8 mouse cellular contexts compared by ENCODE assay signal in the genomic region with DNA sequence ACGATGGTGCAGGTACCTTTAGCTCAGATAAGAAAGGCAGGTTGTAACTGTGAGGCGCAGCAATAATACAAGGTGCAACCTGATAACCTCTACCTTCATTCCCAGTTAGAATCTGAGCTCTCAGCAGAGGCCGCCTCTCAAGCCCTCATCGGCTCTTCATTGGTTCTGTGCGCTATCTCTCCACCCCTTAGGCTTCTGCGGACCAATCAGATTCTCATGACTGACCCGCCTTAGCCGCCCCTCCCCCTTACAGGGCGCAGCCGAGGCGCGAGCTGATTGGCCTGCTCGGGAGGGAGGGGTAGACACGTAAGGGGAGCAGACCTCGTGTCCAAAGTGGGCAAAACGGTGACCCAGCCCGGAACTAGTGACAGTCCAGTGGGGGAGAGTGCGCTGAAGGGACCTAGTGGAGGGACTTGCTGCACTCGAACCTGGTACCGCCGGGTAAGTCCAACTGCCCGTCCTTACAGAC. TPM values are rescaled to one million over a fixed set of nuclear protein-coding genes. Genes with fewer than 3 reads are reported as not detected.
DNase-seq lines count a peak whose midpoint lies in the region; ATAC-seq and TF ChIP-seq lines count a peak whose summit lies in the region.

A gene (plus strand): TSS at position 401 of the 469 bp plus-strand sequence.

- no peaks in the 10 kb centered on the region for H3K27me3 ChIP-seq in embryonic facial prominence, embryonic 15.5 days
- H3K27me3 ChIP-seq in limb, embryonic 14.5 days (ENCODE audit: control insufficient read depth, insufficient read depth, low read length): no peaks in the 10 kb centered on the region
- H3K27me3 ChIP-seq in midbrain, postnatal 0 days (ENCODE audit: insufficient read depth, low read length): no peaks in the 10 kb centered on the region

- H3K27ac ChIP-seq in bone marrow, adult 2 months (ENCODE audit: control insufficient read depth, insufficient read depth, low read depth, low read length, poor library complexity): no peak within 1 kb of the TSS
- H3K27ac ChIP-seq in embryonic facial prominence, embryonic 15.5 days (replicated peaks): peak within 1 kb of the TSS; percentile 49
- no peak within 1 kb of the TSS for H3K27ac ChIP-seq in limb, embryonic 14.5 days (replicated peaks; ENCODE audit: low read depth, low read length)
- peak within 1 kb of the TSS; percentile 55 for H3K27ac ChIP-seq in midbrain, postnatal 0 days (ENCODE audit: low read depth, low read length)

- WGBS in bone marrow, adult 2 months: under 1% methylated on average over 22 of the region's 22 CpGs
- under 1% methylated on average over 22 of the region's 22 CpGs for WGBS in embryonic facial prominence, embryonic 15.5 days
- WGBS in limb, embryonic 14.5 days: under 1% methylated on average over 17 of the region's 22 CpGs
- WGBS in midbrain, postnatal 0 days: 1% methylated on average over 22 of the region's 22 CpGs

- no peaks in the 10 kb centered on the region; the same call in 1 of the 2 replicates for H3K4me1 ChIP-seq in bone marrow, adult 2 months (ENCODE audit: control insufficient read depth, insufficient read depth, low read length)
- peaks cover 15% of the 10 kb centered on the region for H3K4me1 ChIP-seq in embryonic facial prominence, embryonic 15.5 days
- H3K4me1 ChIP-seq in limb, embryonic 14.5 days (ENCODE audit: control insufficient read depth, insufficient read depth, low read length): peaks cover 5% of the 10 kb centered on the region; the same call in 1 of the 2 replicates
- no peaks in the 10 kb centered on the region for H3K4me1 ChIP-seq in midbrain, postnatal 0 days (ENCODE audit: insufficient read depth, low read length)

- peak within 1 kb of the TSS; percentile 78 for H3K4me3 ChIP-seq in bone marrow, adult 2 months (replicated peaks; ENCODE audit: control insufficient read depth, low read depth, low read length)
- H3K4me3 ChIP-seq in embryonic facial prominence, embryonic 15.5 days (replicated peaks): peak within 1 kb of the TSS; percentile 61
- peak within 1 kb of the TSS; percentile 58 for H3K4me3 ChIP-seq in limb, embryonic 14.5 days (replicated peaks; ENCODE audit: low read length)
- peak within 1 kb of the TSS; percentile 49 for H3K4me3 ChIP-seq in midbrain, postnatal 0 days (ENCODE audit: low read depth, low read length)

- DNase-seq in 416B (ENCODE audit: low read depth): peak; percentile 95
- peak; percentile 90 for DNase-seq in heart, adult 8-10 months (ENCODE audit: low spot score)
- peak; percentile 96 for DNase-seq in kidney, adult 9 months
- peak; percentile 93 for DNase-seq in limb, embryonic 14.5 days (ENCODE audit: low spot score)
- DNase-seq in midbrain, postnatal 0 days (ENCODE audit: low spot score): peak; percentile 95
- DNase-seq in spleen, postnatal 14 days (ENCODE audit: low spot score in 2 of 2): peak; percentile 69 to 70

- H3K4me2 ChIP-seq in embryonic facial prominence, embryonic 15.5 days (replicated peaks): peak within 1 kb of the TSS; percentile 87
- H3K4me2 ChIP-seq in limb, embryonic 14.5 days (replicated peaks; ENCODE audit: low read depth, low read length, severe bottlenecking): peak within 1 kb of the TSS; percentile 83
- peak within 1 kb of the TSS; percentile 67 for H3K4me2 ChIP-seq in midbrain, postnatal 0 days (ENCODE audit: low read depth, low read length, poor library complexity, severe bottlenecking)

- H3K36me3 ChIP-seq in embryonic facial prominence, embryonic 15.5 days: no peaks in the 10 kb centered on the region
- H3K36me3 ChIP-seq in limb, embryonic 14.5 days (ENCODE audit: control insufficient read depth, insufficient read depth, low read length): no peaks in the 10 kb centered on the region
- H3K36me3 ChIP-seq in midbrain, postnatal 0 days (ENCODE audit: insufficient read depth, low read length): no peaks in the 10 kb centered on the region

- peak; percentile 99 for ATAC-seq in embryonic facial prominence, embryonic 15.5 days (ENCODE audit: insufficient number of reproducible peaks, low FRiP score, low TSS enrichment, low read depth)
- peak; percentile 100 for ATAC-seq in limb, embryonic 14.5 days (ENCODE audit: low FRiP score, low read depth)
- ATAC-seq in midbrain, postnatal 0 days (ENCODE audit: low FRiP score): peak; percentile 99

- H3K9ac ChIP-seq in embryonic facial prominence, embryonic 15.5 days: peak within 1 kb of the TSS; percentile 56
- peak within 1 kb of the TSS; percentile 60 for H3K9ac ChIP-seq in limb, embryonic 14.5 days (ENCODE audit: low read depth, low read length, severe bottlenecking)
- peak within 1 kb of the TSS; percentile 52 for H3K9ac ChIP-seq in midbrain, postnatal 0 days (replicated peaks; ENCODE audit: low read length, poor library complexity, severe bottlenecking)

- H3K9me3 ChIP-seq in embryonic facial prominence, embryonic 15.5 days (replicated peaks): no peaks in the 10 kb centered on the region
- H3K9me3 ChIP-seq in limb, embryonic 14.5 days (ENCODE audit: control insufficient read depth, low read length): no peaks in the 10 kb centered on the region
- no peaks in the 10 kb centered on the region for H3K9me3 ChIP-seq in midbrain, postnatal 0 days (ENCODE audit: low read length)

- TF ChIP-seq POLR2A in bone marrow, adult 2 months (IDR thresholded peaks at IDR 0.05; ENCODE audit: borderline replicate concordance, control insufficient read depth, low read depth, low read length): peak; percentile 86; the same call in 1 of the 2 replicates
- peak; percentile 46; the same call in 1 of the 2 replicates for TF ChIP-seq POLR2A in limb, embryonic 14.5 days (IDR thresholded peaks at IDR 0.05; ENCODE audit: borderline replicate concordance, extremely low read depth, insufficient read depth, insufficient read length)

- no peak for TF ChIP-seq CTCF in bone marrow, adult 2 months (IDR thresholded peaks at IDR 0.05; ENCODE audit: control insufficient read depth, insufficient read depth, low read length)
- no peak for TF ChIP-seq CTCF in midbrain, postnatal 0 days (IDR thresholded peaks at IDR 0.05)

RNA-seq across cellular contexts. Expression of the gene that starts here (rescaled TPM):
- polyA plus RNA-seq in bone marrow, adult 2 months (2011; ENCODE audit: insufficient read depth, insufficient read length, low replicate concordance, missing spikeins): 10.7 and 21.3 TPM in 2 replicates
- 0.95 and 1.2 TPM in 2 replicates for polyA plus RNA-seq in embryonic facial prominence, embryonic 15.5 days (2015; fragmentation: Nextera tagmentation; extraction: Ambion mirVana)
- 10 to 100 TPM; 52.2 to 62.9 (median 54.4) TPM for total RNA-seq in heart, adult 8-10 months (2022)
- 13.6 and 16.7 TPM in 2 replicates for polyA plus RNA-seq in limb, embryonic 14.5 days (2012; rRNA removed)
- 1.1 and 1.3 TPM in 2 replicates for polyA plus RNA-seq in limb, embryonic 14.5 days (2014; fragmentation: Nextera tagmentation; extraction: Ambion mirVana)
- total RNA-seq in midbrain, postnatal 0 days (2014; rRNA removed): 5.8 and 7.7 TPM in 2 replicates
- 0.38 and 0.52 TPM in 2 replicates for polyA plus RNA-seq in midbrain, postnatal 0 days (2015; fragmentation: Nextera tagmentation; extraction: Ambion mirVana)

Comparison
In these comparisons a context has a peak if more than half of its experiments do, and no peak if none do; other contexts are left out.
1. H3K27ac ChIP-seq: peak in embryonic facial prominence, embryonic 15.5 days (single experiment) and midbrain, postnatal 0 days (single experiment); none in bone marrow, adult 2 months (single experiment) and limb, embryonic 14.5 days (single experiment).
2. Peak in every context shown above with its lines, with median percentiles within 50 percentile points of each other: DNase-seq, H3K4me3 ChIP-seq, ATAC-seq, H3K4me2 ChIP-seq and H3K9ac ChIP-seq.